Mouse (Mus musculus): ENCODE measurements around the gene Grn. TPM values are rescaled to one million over a fixed set of nuclear protein-coding genes. Genes with fewer than 3 reads are reported as not detected.

The Grn gene
- polyA plus RNA-seq (2012; fragmentation: generic; extraction: Trizol) = 100 to 1,000 TPM; 147 to 420 TPM

DNA sequence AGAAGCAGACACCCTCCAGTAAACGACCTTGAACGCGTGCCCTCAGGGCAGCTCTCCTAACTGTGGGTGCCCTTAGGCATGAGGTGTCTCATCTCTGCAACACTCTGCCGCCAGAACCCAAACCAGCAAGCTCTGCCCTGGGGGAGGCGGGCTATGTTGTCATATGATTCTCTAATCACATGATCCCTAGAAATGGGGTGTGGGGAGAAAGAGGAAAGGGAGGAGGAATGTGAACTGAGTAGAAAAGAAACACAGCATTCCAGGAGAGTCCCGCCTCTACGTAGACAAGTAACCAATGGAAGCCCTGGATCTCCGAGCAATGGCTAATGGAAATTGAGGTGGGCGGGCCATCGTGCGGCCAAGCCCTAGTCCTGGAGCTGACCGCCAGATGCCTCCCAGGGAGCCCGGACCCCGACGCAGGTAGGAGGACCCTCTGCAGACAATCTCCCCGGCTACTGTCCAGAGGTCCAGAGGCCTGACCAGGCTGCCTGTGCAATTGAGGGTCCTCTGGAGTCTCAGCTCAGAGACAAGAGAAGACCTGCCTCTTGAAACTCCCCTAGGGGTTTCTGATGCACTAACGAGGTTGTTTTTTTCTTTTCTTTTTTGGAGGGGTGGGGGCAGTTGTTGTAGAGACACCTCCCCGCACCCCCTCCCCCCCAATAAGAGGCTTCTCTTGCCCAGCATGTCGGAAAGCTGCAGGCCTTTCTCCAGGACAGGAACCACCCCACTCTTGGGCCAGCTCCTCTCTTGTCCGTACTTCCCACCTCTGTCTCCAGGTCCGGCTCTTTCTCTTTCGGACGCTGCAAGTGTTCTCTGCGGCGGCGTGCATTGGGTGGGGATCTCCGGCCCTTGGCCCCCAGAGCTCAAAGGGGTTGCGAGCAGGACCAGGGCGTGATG, at the start of gene Grn:
Gene Grn, plus strand, starts transcription at position 195 of the 897 bp plus-strand sequence.

DNA sequence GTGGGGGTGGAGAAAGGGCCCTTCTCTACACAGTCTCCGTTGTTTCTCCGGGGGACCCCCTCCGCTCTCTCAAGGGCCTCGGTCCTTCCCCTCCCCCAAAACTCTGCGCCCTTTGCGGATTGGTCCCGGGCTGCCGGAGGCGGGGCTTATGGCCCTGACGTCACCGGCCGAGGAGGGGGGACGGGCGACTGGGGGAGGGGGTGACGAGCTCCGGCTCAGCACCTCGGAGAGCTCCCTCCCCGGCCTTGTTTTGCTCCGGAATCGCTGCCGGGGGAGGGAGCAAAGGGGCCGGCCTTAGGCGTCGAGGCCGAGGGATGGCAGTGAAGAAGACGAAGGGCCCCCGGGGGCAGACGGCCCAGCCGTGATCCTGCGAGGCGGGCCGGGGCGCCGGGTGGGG, 36.9 kb upstream of the Grn start, which contains the start of gene Rundc3a:
Gene Rundc3a, plus strand, starts transcription at position 166 of the 397 bp plus-strand sequence.

DNA sequence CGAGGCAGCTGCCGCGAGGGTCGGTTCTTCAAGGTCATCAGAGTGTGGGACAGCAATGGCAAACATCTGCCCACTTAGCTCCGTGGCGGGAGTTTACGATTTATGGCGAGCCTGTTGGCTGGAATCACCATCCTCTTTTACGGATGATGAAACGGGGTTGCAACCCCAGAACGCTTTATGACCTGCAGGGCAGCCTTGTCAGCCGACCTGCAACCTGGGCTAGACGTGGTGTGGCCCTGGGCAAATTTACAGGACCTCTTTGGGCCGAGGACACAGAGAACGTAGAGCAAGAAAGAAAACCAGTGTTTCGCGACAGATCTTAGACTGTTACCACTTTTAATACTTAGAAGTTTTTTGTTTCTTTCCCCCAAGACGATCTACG, 22.3 kb upstream of the Grn start, which contains the start of gene Slc25a39:
Gene Slc25a39, minus strand, starts transcription at position 113 of the 382 bp plus-strand sequence.

DNA sequence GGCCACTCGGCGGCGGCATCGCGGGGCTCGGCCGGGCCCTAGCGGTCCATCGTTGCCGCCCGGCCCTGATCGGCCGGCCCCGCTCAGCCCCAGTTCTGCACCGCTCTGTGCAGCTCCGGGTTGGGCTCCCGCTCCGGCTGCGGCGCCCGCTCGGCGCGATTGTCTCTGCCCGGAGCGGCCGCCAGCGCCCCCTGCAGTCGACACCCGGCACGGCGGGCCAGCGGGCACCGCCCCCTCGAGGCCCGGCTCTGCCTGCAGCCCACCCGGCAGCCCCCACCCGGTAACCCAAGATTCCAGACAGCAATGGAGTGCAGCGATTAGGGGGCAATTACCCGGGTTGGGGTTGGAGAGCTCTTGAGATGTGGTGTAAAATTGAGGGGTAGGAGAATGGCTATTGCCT, 17.4 kb downstream of the Grn start, which contains the start of gene Fam171a2:
Gene Fam171a2, minus strand, starts transcription at position 186 of the 400 bp plus-strand sequence.

DNA sequence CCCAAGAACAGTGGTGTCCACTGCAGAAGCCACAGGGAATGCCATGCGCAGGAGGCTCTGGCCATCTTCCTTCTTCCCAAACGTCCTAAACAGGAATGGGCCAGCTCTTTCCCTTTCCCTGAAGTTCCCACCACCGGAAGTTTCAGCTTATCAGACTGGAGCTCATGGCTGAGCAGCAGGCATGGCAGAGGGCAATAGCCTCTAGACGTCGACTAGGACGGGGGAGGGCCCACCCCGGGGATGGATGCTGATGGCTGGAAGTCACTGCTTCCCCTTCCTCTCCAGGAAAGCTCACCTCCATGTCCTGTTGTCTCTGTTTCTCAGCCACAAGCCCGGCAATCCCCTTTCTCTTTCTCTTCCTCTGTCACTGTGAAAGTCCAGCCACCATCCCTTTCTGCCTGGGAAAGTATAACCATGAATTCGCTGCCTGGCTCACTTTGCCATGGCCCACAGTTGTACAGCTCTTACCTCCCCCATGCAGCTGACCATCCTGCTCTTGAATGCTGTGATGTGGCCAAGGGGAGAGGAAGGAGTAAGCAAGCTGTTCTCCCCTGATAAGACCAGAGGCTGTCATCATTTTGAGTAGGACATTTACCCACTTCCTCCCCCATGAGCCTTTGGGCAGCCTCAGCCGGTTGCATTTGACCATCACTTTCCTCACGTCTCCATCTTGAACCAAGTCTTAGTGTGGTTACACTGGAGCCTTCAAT, 39.7 kb downstream of the Grn start, which contains the start of gene Itga2b:
Gene Itga2b, minus strand, starts transcription at position 475 of the 710 bp plus-strand sequence.

Other genes starting within 250 kb of the Grn start
- gene Lsm12, start 245.0 kb upstream of the Grn start, polyA plus RNA-seq (2012; fragmentation: generic; extraction: Trizol) = 10 to 100 TPM; 17.9 to 37.4 TPM
- 100 to 1,000 TPM in 1 of 2 experiments, 10 to 100 TPM in 1; 80.3 to 103 TPM for gene G6pc3, start 240.7 kb upstream of the Grn start, polyA plus RNA-seq (2012; fragmentation: generic; extraction: Trizol)
- 100 to 1,000 TPM; 104 to 125 TPM for gene Hdac5, start 200.1 kb upstream of the Grn start, polyA plus RNA-seq (2012; fragmentation: generic; extraction: Trizol)
- gene BC030867, start 181.4 kb upstream of the Grn start, polyA plus RNA-seq (2012; fragmentation: generic; extraction: Trizol) = 10 to 100 TPM in 1 of 2 experiments, 1 to 10 TPM in 1; 9.6 to 23.1 TPM
- gene Asb16, start 161.6 kb upstream of the Grn start, polyA plus RNA-seq (2012; fragmentation: generic; extraction: Trizol) = under 1 TPM in 1 of 2 experiments, not detected in 1; 0.02 TPM
- gene Tmub2, start 145.4 kb upstream of the Grn start, polyA plus RNA-seq (2012; fragmentation: generic; extraction: Trizol) = 10 to 100 TPM; 21.1 to 73.1 TPM
- gene Atxn7l3, start 133.7 kb upstream of the Grn start, polyA plus RNA-seq (2012; fragmentation: generic; extraction: Trizol) = 10 to 100 TPM; 20.5 to 42.9 TPM
- gene Ubtf, start 110.6 kb upstream of the Grn start, polyA plus RNA-seq (2012; fragmentation: generic; extraction: Trizol) = 10 to 100 TPM; 31.9 to 89.4 TPM
- not detected for gene Slc4a1, start 64.1 kb upstream of the Grn start, polyA plus RNA-seq (2012; fragmentation: generic; extraction: Trizol)
- 1 to 10 TPM; 4.3 to 7.9 TPM for gene Rundc3a, start 36.9 kb upstream of the Grn start, polyA plus RNA-seq (2012; fragmentation: generic; extraction: Trizol)
- 100 to 1,000 TPM; 249 to 543 TPM for gene Slc25a39, start 22.4 kb upstream of the Grn start, polyA plus RNA-seq (2012; fragmentation: generic; extraction: Trizol)
- 10 to 100 TPM; 12.6 to 60.7 TPM for gene Fam171a2, start 17.4 kb downstream of the Grn start, polyA plus RNA-seq (2012; fragmentation: generic; extraction: Trizol)
- gene Itga2b, start 39.8 kb downstream of the Grn start, polyA plus RNA-seq (2012; fragmentation: generic; extraction: Trizol) = 10 to 100 TPM in 1 of 2 experiments, 1 to 10 TPM in 1; 7.5 to 84.4 TPM
- gene Gpatch8, start 126.1 kb downstream of the Grn start, polyA plus RNA-seq (2012; fragmentation: generic; extraction: Trizol) = 10 to 100 TPM in 1 of 2 experiments, under 1 TPM in 1; 0.87 to 13.3 TPM
- gene Gm11627, start 149.1 kb downstream of the Grn start, polyA plus RNA-seq (2012; fragmentation: generic; extraction: Trizol) = under 1 TPM; 0.05 to 0.70 TPM
- 100 to 1,000 TPM in 1 of 2 experiments, 10 to 100 TPM in 1; 52.1 to 156 TPM for gene Fzd2, start 174.1 kb downstream of the Grn start, polyA plus RNA-seq (2012; fragmentation: generic; extraction: Trizol)
- under 1 TPM in 1 of 2 experiments, not detected in 1; 0.02 TPM for gene Meioc, start 233.4 kb downstream of the Grn start, polyA plus RNA-seq (2012; fragmentation: generic; extraction: Trizol)

Data from C3H10T1/2 (cell line).